Mouse (Mus musculus): Measurements from ENCODE around the gene Gm11541.
"Not testable (repeated sequence)": the region's sequence is repeated elsewhere in the genome, so short reads cannot be mapped to it uniquely, and the experiment has no call there.

Gm11541 gene

DNA sequence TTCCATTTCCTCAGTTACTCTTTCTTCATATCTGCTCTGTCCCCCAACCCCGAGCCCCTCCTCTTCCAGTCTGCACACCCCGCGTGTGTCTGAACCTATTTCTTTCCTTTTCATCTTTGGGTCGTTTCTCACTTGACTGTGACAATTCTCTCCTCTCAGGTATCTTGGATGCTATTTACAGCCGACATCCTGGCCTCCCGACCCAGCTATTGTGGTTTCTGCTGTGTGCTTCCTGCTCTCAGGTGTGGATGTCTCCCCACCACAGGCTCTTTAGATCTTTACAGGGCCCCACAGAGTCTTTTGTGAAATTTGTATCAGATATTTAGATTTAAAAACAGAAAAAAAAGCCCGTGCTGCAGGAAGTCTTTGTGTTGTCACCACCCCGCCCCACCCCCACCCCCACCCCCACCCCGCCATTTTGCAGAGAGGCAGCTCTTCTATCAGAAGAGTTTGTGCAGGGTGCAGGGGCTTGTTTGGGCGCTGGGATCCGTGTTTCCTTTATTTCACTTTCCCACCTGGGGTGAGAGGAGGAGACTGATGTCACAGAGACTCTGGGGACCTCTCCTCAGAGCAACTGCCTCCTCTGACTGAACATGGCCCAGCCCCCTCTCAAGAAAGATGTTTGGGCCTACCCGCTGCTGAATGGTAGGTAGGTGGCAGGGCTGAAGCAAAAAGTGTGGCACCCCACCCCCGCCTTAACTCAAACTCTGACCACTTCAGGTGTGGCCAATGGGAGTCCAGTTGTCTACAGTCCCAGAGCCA is 6.4 kb downstream of the Gm11541 start:
- no peak for DNase-seq (ENCODE audit: low spot score in 2 of 2)

DNA sequence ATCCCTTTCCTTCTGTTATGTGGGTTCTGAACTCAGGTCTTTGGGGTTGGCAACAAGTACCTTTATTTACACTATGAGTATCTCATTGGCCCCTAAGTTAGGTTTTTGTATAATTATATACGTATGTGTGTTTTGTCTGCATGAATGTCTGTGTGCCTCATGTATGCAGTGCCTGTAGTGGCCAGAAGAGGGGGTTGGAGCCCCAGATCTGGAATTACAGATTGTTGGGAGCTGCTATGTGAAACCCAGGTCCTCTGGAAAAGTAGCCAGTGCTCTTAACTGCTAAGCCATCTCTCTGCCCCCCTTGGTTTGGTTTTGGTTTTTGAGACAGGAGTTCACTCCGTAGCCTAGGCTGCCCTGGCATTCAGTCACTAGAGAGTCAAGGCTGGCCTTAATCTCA is 7.2 kb downstream of the Gm11541 start:
- DNase-seq (ENCODE audit: low spot score in 2 of 2), result no peak

DNA sequence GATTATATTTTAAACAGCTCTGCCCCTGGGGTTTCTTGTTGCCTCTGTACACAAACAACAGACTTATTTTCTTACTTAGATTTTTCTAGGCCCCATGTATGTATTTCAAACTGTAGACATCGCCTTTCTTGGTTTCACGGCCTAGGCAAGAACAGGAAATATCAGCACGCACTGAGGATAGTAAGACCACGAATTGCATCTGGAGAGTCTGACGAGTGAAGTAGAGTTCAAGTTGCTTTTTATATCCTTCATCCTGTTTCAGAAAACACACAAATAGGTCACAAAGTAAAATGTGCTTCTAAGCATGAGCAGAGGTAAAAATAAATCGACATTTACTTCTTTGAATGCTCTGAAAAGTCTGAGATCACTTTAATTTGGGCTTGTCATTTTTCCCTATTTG is 8.8 kb downstream of the Gm11541 start:
- no peak for DNase-seq (ENCODE audit: low spot score in 2 of 2)

DNA sequence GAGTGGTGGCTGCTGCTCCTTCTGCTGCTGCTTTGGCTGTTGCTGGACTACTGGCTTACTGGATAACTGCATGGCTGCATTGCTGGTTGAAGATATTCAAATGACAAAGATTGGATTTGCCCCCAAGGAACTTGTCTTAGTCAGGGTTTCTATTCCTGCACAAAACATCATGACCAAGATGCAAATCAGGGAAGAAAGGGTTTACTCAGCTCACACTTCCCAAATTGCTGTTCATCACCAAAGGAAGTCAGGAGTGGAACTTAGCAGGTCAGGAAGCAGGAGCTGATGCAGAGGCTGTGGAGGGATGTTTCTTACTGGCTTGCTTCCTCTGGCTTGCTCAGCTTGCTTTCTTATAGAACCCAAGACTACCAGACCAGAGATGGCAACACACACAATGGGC is 11.8 kb downstream of the Gm11541 start:
- not testable (repeated sequence) for DNase-seq (ENCODE audit: low spot score in 2 of 2)

DNA sequence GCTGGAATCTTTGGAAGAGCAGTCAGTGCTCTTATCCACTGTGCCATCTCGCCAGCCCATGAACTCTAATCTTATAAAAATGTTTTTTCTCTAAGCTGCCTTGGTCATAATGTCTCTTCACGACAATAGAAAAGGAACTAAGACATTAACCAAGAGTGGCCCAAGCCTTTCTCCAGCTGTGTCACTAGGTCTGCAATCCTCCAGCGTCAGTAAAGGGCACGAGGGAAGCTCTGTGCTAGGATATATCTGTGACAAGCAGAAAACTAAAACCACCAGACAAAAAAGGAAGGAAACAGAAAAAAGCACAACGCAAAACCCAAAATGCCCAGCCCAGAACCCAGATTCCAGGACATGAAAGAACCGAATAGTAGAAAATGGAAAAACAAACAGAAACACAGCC is 17.1 kb downstream of the Gm11541 start:
- DNase-seq (ENCODE audit: low spot score in 2 of 2), result no peak

DNA sequence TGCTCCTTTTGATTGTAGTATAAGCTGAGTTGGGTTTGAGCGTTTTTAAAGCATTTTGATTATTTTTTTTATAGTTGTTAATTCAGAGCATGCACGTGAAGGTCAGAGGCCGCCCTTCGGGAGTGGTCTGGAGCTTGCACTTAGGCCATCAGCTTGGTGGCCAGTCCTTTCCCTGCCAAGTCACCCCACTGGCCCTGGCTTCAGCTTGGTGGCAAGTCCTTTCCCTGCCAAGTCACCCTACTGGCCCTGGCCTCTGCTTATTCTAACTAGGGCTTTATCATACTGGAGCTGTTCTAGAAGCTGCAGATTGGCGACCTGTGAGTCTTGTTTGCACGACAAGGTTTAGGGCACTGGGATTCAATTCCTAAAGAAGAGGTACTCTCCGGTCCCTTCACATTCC is 21.9 kb downstream of the Gm11541 start:
- DNase-seq (ENCODE audit: low spot score in 2 of 2), result no peak

DNA sequence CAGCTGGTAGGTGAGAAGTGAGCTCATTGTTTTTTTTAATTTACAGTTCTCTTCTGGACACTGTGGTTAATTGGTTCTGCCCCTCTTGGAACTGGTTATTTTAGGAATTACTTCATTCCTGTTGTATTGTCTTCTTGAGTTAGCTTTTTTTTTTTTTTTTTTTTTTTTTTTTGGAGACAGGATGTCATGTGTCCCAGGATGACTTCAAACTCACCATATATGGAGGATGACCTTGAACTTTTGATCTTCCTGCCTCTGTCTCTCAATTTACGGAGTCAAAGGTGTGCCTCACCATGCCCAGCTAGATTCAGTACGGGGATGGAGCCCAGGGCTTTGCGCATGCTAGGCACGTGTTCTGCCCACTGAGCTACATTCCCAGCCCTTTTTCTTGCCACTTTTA is 22.7 kb downstream of the Gm11541 start:
- DNase-seq (ENCODE audit: low spot score in 2 of 2), result no peak

DNA sequence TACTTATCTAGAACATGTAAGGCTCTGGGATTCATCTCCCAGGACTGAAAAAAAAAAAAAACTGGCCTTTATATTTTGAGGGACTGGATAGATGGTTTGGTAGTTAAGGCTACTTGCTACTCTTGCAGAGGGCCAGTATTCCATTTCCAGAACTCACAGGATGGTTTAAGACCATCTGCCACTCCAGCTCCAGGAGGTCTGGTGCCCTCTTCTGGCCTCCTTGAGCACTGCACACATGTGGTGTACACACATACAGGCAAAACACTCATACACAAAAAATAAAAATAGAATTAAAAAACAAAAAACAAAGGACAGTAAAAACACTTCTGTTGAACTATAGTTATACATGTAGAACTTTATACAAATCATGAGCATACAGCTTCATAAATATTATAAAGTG is 23.7 kb downstream of the Gm11541 start:
- DNase-seq (ENCODE audit: low spot score in 2 of 2), result no peak

DNA sequence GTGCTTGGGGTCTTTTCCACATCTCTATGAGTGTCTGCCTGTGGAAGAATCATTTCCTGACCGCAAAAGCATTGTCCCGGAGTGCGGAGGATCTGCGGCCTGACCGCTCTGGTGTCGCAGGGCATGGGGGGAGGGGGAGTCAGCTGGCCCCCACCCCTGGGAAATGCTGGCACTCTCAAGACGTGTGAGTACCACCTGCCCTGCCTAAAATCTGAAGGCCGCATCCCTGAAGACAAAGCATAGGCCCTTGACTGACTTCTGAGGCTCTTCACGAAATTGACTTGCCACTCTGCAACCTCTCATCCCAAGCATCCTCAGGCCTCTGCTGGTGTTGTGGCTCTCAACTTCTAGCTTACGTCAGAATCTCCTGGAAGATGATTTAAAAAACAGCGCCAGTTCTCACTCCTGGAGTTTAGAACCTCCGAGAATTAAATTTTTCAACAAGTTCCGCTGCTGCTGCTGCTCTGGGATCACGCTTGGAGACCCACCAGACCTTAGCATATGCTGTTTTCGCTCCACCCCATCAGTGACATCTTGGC is 26.6 kb downstream of the Gm11541 start:
- DNase-seq (ENCODE audit: low spot score in 2 of 2), result no peak

DNA sequence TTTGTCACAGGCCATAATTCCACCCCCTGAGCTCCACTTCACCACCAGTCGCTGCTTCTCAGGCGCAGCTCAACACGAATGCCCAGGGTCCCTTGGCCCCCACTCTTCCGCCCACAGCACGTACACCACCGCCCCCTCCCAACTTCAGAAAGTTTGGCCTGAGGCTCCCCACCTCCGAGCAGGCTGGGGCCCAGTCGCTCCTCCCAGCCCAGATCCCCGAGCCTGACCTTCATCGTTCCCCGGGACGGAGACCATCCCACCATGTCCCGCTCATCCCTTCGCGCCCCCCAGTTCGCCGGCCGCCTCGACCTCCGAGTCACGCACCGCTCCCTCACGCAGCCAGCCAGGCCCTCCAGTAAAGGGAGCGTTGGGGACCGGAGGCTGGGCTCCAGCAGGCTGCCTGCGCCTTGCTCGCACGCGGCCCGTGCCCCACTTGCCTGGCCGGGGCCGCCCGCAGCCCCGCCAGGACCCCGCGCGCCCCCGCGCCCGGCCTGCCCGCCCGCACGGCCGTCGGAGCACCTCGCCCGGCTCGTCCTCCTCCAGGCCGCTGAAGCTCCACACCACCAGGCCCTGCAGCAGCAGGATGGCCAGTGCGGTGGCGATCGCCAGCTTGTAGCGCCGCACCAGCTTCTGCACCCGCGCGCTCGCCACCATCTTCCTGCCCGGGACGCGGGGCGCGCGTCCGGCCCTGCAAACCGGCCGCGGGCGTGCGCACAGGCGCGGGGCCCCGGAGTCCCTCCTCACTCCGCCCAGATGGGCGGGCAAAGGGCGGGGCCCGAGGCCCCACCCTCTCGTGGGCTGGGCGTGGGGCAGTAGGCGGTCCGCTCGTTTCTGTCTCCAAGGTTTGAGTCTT is 27.3 kb downstream of the Gm11541 start, which contains the start of gene Xylt2:
Gene Xylt2, minus strand, starts transcription at position 762 of the 853 bp plus-strand sequence.
- peak; percentile 65 to 84 for DNase-seq (ENCODE audit: low spot score in 2 of 2)

DNA sequence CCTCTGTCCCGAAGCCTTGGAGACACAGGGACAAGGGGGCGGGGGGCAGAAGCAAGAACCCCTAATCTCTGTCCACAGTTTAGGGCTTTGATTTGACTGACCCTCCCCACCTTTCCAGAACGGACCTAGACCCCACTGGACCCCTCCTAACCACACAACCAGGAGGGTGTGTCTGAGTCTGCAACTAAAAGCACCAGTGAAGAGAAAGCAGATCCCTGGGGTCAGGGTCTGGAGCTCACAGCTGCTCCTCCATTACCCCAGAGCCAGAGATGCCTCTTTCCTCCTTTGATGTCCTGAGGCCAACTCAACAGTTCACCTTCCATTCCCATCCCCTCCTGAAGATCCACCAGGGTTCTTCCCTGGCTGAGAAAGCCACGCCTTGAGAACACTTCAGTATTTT is 28.0 kb downstream of the Gm11541 start:
- no peak for DNase-seq (ENCODE audit: low spot score in 2 of 2)

DNA sequence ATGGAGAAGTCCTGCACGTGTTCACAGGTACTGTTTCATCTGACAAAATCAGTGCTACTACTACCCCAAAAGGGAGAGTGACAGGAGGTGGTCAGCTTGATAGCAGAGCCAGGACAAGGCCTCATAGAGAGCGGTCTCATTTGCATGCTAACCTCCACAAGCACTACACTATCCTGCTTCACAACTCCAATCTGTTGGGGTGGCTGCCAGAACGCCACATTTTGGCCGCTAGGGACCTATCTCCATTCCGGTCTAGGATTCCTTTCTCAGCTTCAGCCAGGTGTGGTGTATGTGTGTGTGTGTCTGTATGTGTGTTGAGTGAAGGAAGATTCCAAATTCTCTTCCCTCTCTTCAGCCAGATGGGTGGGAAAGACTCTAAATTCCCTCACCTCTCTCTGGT is 28.9 kb downstream of the Gm11541 start:
- no peak for DNase-seq (ENCODE audit: low spot score in 2 of 2)

DNA sequence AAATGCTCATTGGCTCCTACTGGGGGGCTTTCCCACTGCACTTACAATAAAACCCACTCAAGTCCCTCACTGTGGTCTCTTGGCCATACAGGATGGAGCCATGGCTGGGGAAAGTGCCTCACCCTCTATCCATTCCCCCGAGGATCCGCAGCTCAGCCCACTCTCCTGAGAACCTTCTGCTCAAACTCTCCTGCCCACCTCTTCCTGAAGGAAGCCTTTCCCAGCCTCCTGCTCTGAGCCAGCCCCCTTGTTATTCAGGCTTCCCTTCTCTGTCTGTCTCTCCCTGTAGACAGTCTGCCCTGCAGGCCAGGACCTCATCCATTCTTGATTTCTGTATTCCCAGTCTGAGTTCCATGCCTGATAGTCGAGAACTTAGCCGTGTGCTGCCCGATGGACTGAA is 29.3 kb downstream of the Gm11541 start:
- no peak for DNase-seq (ENCODE audit: low spot score in 2 of 2)

DNA sequence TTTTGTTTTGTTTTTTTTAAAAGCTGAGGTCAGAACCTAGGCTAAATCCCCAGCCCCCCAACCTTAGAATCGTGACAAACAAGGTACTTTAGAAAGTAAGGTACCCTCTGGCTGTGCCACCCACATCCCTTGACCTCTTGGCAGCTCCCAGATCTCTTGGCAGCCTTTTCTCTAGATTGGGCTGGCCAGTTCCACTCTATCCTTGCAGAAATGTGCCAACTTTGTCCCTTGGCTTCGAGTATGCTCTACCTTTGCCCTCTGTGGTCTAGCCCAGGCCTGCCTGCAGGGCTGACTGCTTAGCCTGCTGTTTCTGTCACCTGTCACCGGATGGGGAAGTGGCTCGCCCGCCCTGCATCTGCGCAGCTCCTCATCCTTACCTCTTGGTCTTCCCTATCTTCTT is 39.0 kb downstream of the Gm11541 start:
- no peak for DNase-seq (ENCODE audit: low spot score in 2 of 2)

DNA sequence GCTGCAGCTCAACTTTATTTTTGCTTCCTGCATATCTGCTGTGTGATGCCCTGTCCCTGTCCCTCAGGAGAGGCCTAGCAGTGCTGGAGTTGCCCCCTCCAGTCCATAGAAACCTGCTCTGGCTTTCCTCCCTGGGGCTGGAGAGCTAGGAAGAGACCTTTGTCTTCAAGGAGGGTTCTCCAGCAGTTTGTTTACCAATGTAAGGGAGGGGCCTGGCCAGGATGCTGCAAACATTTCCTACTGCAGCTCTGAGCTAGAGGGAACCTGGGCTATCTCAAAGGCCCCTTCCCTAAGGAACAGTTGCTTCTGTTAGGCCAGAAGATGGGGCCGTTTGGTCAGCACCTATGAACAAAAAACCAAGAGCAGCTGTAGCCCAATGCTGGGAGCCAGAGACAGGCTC is 43.0 kb downstream of the Gm11541 start:
- no peak for DNase-seq (ENCODE audit: low spot score in 2 of 2)

DNA sequence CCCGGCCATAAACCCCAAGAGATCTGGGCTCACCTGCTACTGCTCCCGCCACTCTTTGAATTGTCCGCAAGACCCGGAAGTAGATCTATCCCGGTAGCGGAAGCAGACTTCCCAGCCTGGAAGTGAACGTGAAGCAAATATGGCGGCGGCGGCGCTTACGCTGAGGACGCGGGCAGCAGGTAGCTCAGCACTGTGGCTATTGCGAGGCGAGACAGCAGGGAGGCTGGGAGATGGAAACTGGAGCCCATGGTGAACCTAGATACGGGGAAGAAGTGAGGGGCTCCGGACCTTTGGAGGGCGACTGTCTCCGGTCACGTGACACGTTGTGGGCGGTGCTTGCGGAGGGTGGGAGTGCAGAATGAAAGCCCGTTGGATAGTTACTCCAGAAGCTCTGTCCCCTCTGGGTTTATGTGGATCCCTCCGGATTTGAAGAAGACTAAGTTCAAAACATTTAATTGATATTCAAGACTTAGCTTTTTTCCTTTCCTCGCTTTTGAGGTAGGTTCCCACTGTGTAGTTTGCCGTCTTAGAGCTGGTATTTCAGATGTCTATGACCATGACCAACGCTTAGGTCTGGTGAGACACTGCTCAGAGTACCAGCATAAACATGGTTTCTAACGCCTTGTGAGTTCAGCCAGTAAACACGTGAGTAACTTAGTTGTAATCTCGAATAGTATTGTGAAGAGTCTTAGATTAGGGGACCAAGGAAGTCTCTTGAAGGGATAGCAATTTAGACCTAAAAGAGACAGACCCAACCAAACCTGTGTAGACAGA is 50.4 kb downstream of the Gm11541 start, which contains the start of the genes Mrpl27 and Eme1:
Gene Mrpl27, plus strand, starts transcription at position 105 of the 774 bp plus-strand sequence.
Gene Eme1, minus strand, starts transcription at position 302 of the 774 bp plus-strand sequence.
- peak; percentile 67 to 90 for DNase-seq (ENCODE audit: low spot score in 2 of 2)

DNA sequence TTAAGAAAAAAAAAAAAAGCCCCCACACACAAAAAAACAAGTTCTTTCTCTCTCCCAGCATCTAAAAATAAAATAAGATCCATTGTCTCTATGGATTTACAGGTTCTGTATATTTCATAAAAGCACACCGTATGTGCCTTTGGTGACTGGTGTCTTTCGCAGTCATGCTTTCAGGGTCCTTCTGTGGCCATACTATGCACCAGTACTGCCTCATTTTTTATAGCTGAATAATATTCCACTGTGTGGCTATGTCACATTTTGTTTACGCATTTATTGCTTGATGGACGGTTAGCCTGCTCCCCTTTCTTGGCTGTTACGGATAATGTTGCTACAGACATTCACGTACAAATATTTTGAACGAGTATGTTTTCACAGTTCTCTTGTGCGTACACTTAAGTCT is 51.3 kb downstream of the Gm11541 start:
- DNase-seq (ENCODE audit: low spot score in 2 of 2), result no peak

DNA sequence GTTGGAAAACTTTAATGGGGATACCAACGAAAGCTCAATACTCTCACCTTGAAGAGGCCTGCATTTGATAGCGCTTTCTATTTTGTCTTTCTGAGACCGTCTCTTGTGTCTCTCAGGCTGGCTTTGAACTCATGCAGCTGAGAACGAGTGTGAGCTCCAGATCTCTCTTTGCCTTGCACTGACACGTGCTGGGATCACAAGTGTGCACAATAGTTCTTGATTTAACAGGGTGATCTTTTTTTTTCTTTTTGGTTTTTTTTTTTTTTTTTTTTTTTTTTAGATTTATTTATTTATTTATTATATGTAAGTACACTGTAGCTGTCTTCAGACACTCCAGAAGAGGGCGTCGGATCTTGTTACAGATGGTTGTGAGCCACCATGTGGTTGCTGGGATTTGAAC is 53.1 kb downstream of the Gm11541 start:
- not testable (repeated sequence) for DNase-seq (ENCODE audit: low spot score in 2 of 2)

DNA sequence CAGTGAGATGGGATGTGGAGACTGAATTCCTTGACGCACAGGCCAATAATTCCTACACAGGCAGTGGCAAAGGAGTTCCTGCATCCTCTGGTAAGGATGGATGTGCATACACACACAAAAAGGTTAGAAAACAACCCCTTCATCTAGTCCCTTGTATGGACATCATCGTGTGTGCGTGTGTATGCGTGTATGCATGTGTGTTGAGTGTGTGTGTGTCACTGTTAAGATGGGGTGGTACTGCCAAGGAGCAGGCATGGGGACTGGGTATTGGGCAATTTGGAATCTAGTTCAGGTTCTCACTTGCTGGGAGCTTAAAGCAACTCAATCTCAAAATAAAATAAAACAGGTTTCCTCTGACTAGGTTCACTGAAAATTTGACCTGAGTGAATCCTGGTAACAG is 57.8 kb downstream of the Gm11541 start:
- no peak for DNase-seq (ENCODE audit: low spot score in 2 of 2)
